21 mouse cellular contexts compared by ENCODE assay signal in genomic region chr10:67000136-67000535, GRCm38 (mm10).
A peak's percentile ranks its signal among the peaks of the same experiment; 100 is the strongest.
DNase-seq lines count a peak whose midpoint lies in the region; ATAC-seq and TF ChIP-seq lines count a peak whose summit lies in the region.
"Had no signal": no experiment of that assay in that cellular context is flagged by ENCODE, and none has a peak within 500 bp of the region (broad histone marks: within the 10 kb centered on the region; RNA-seq: fewer than 3 reads in every experiment).

No protein-coding gene starts in this region.

- H3K27ac ChIP-seq in heart, embryonic 12.5 days (ENCODE audit: poor library complexity, severe bottlenecking) = peak overlapping the region; percentile 81
- H3K27ac ChIP-seq in heart, embryonic 16.5 days (ENCODE audit: low read length) = peak overlapping the region; percentile 91
- H3K27ac ChIP-seq in midbrain, postnatal 0 days (ENCODE audit: low read depth, low read length) = no peak overlapping the region
- H3K27ac ChIP-seq: embryonic facial prominence, embryonic 13.5 days; forebrain, embryonic 12.5 days; hindbrain, embryonic 15.5 days; kidney, embryonic 15.5 days had no signal

- no peaks in the 10 kb centered on the region for H3K36me3 ChIP-seq in heart, embryonic 12.5 days
- no peaks in the 10 kb centered on the region for H3K36me3 ChIP-seq in heart, embryonic 16.5 days (ENCODE audit: control insufficient read depth, insufficient read depth)
- H3K36me3 ChIP-seq in midbrain, postnatal 0 days (ENCODE audit: insufficient read depth, low read length) = no peaks in the 10 kb centered on the region
- H3K36me3 ChIP-seq: embryonic facial prominence, embryonic 13.5 days; forebrain, embryonic 12.5 days; hindbrain, embryonic 15.5 days; kidney, embryonic 15.5 days had no signal

- H3K4me3 ChIP-seq in heart, embryonic 12.5 days = no peak overlapping the region
- H3K4me3 ChIP-seq in heart, embryonic 16.5 days (ENCODE audit: low read length) = no peak overlapping the region
- H3K4me3 ChIP-seq in midbrain, postnatal 0 days (ENCODE audit: low read depth, low read length) = no peak overlapping the region
- H3K4me3 ChIP-seq: embryonic facial prominence, embryonic 13.5 days; forebrain, embryonic 12.5 days; hindbrain, embryonic 15.5 days; kidney, embryonic 15.5 days had no signal

- DNase-seq in heart, adult 11 months = peak; percentile 72
- no peak for DNase-seq in heart, adult 9 months (ENCODE audit: low spot score in 2 of 2)
- DNase-seq in heart, postnatal 25 days (ENCODE audit: low spot score) = no peak
- DNase-seq in midbrain, postnatal 0 days (ENCODE audit: low spot score) = no peak
- DNase-seq: adrenal gland, postnatal 10 days; B cell, adult 2 months; cerebellum, adult 18-20 months; cerebellum, adult 9-11 months; cerebellum, postnatal 36 days; gastrocnemius, postnatal 14 days; kidney, adult 2 months had no signal

- intact Hi-C loops in heart, postnatal 25 days (cut with DNase I) = loop anchor here (5.0 kb wide), 3 partner anchors 97 to 187 kb away; partner anchors contain the start of genes Jmjd1c and Reep3

- no peak overlapping the region for H3K9ac ChIP-seq in heart, embryonic 12.5 days
- peak overlapping the region; percentile 35; the same call in 1 of the 2 replicates for H3K9ac ChIP-seq in heart, embryonic 16.5 days (ENCODE audit: low read length)
- no peak overlapping the region for H3K9ac ChIP-seq in midbrain, postnatal 0 days (replicated peaks; ENCODE audit: low read length, poor library complexity, severe bottlenecking)
- H3K9ac ChIP-seq: embryonic facial prominence, embryonic 13.5 days; forebrain, embryonic 12.5 days; hindbrain, embryonic 15.5 days; kidney, embryonic 15.5 days had no signal

- 0 out of 2 replicates have a peak overlapping the region, but pooled peaks have one; percentile 7 for H3K4me2 ChIP-seq in heart, embryonic 12.5 days
- peak overlapping the region; percentile 33; the same call in 1 of the 2 replicates for H3K4me2 ChIP-seq in heart, embryonic 16.5 days (ENCODE audit: low read depth, low read length)
- no peak overlapping the region for H3K4me2 ChIP-seq in midbrain, postnatal 0 days (ENCODE audit: low read depth, low read length, poor library complexity, severe bottlenecking)
- H3K4me2 ChIP-seq: embryonic facial prominence, embryonic 13.5 days; forebrain, embryonic 12.5 days; hindbrain, embryonic 15.5 days; kidney, embryonic 15.5 days had no signal

- 0 out of 2 replicates have a peak, but pooled peaks cover 2% of the 10 kb centered on the region for H3K9me3 ChIP-seq in heart, embryonic 12.5 days (replicated peaks)
- peaks cover 4% of the 10 kb centered on the region; the same call in 1 of the 2 replicates for H3K9me3 ChIP-seq in heart, embryonic 16.5 days (replicated peaks; ENCODE audit: control insufficient read depth, low read length)
- H3K9me3 ChIP-seq in midbrain, postnatal 0 days (ENCODE audit: low read length) = no peaks in the 10 kb centered on the region
- H3K9me3 ChIP-seq: embryonic facial prominence, embryonic 13.5 days; hindbrain, embryonic 15.5 days; kidney, embryonic 15.5 days had no signal

- WGBS in heart, embryonic 12.5 days = 45% methylated on average over 5 of the region's 5 CpGs
- 56% methylated on average over 5 of the region's 5 CpGs for WGBS in heart, embryonic 16.5 days
- 91% methylated on average over 5 of the region's 5 CpGs for WGBS in midbrain, postnatal 0 days

- H3K27me3 ChIP-seq in heart, embryonic 12.5 days (replicated peaks) = no peaks in the 10 kb centered on the region
- no peaks in the 10 kb centered on the region for H3K27me3 ChIP-seq in heart, embryonic 16.5 days (ENCODE audit: control insufficient read depth, insufficient read depth, low read length)
- H3K27me3 ChIP-seq in midbrain, postnatal 0 days (ENCODE audit: insufficient read depth, low read length) = no peaks in the 10 kb centered on the region
- H3K27me3 ChIP-seq: embryonic facial prominence, embryonic 13.5 days; forebrain, embryonic 12.5 days; hindbrain, embryonic 15.5 days; kidney, embryonic 15.5 days had no signal

- no peak for TF ChIP-seq CTCF in midbrain, postnatal 0 days (IDR thresholded peaks at IDR 0.05)

- peaks cover 36% of the 10 kb centered on the region for H3K4me1 ChIP-seq in heart, embryonic 12.5 days (replicated peaks)
- H3K4me1 ChIP-seq in heart, embryonic 16.5 days (ENCODE audit: control insufficient read depth, insufficient read depth, low read length) = peaks cover 30% of the 10 kb centered on the region
- H3K4me1 ChIP-seq in midbrain, postnatal 0 days (ENCODE audit: insufficient read depth, low read length) = peaks cover 11% of the 10 kb centered on the region; the same call in 1 of the 2 replicates

- ATAC-seq in heart, embryonic 12.5 days (ENCODE audit: insufficient number of reproducible peaks, low FRiP score) = no peak
- no peak for ATAC-seq in heart, embryonic 16.5 days (replicated peaks; ENCODE audit: extremely low read depth, insufficient read depth, low FRiP score)
- no peak for ATAC-seq in granulocyte monocyte progenitor cell, adult 5-6 weeks (replicated peaks; ENCODE audit: poor library complexity, severe bottlenecking)
- no peak for ATAC-seq in midbrain, postnatal 0 days (ENCODE audit: low FRiP score)
- ATAC-seq: CD4-positive, CD25-positive, alpha-beta regulatory T cell, adult 4 months; forebrain, embryonic 16.5 days; intestine, embryonic 16.5 days had no signal
